Mouse (Mus musculus) liver, embryonic 18 days (tissue): ENCODE data around the gene Mob1a. TPM values are rescaled to one million over a fixed set of nuclear protein-coding genes. Genes with fewer than 3 reads are reported as not detected.

Experiments
- polyA plus RNA-seq: library from polyadenylated mRNA; depleted of rRNA; stranded (reverse); fragments of >200 nt; gene quantifications from 2 replicates; pipeline ENCODE4 v1.2.3, GENCODE M21; 2012; rRNA removed

Mob1a gene
- 19.4 and 21.9 TPM in 2 replicates for polyA plus RNA-seq

DNA sequence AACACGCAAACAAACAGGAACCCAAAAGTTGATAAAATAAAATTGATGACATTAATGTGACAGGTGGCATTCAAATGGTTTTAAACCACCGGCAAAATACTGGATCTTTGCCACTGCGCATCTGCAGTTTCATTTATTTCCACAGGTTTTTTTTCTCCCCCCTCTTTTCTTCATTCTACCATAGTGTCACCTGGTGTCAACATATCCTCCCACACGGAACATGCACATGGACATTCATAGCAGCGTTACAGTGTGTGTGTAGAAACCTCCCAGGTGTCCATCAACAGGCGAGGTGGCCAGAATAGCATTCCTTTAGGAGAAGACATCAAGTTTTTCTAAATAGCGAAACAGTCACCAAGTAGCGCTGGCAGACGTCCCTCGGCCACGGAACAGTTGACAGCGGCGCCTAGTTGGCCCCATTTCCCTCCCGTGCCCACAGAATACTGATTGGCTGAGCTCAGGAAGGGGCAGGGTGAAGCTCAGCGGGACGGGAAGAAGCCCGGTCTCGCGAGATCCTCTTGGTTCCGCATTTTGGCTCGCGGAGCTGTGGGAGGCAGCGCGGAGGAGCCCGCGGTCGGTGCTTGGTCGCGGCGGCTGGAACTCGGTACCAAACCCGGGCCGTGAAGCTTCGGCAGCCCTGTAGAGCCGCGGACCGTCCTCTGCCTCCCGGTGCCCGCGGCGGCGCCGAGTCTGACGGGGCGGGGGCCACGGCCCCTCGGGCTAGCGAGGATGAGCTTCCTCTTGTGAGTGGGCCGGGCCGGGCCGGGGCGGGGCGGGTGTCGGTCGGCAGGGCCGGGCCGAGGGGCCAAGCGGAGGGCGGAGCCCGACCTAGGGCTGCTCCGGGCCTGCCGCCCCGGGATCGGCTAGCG is at the start of gene Mob1a, which contains the start of gene Mthfd2:
TSS of gene Mob1a (plus strand) at position 492 of the 869 bp plus-strand sequence.
TSS of gene Mthfd2 (minus strand) at position 384 of the 869 bp plus-strand sequence.

DNA sequence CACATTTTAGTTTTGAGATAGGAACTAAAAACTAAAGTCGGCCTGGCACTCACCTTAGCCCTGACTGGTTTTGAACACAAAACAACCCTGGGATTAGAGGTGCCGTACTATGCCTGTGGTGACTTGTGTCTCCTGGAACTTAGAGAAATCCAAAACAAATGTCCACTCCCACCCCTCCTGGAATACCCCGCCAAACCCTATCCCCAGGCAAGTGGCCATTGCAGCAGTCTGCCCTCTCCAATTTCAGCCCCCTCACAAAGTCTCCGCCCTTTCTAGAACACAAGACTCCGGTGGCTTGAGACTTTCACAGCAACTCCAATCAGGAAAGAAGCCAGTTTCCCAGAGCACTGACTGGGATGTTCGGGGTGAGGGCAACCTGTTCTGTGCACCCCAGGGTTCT is 23.1 kb downstream of the Mob1a start, which contains the start of gene Bola3:
TSS of gene Bola3 (plus strand) at position 275 of the 400 bp plus-strand sequence.

Other genes with a start within 250 kb of the Mob1a start
- 14.5 and 15.4 TPM in 2 replicates for gene Pcgf1, start 248.1 kb upstream of the Mob1a start, polyA plus RNA-seq
- 0.29 and 0.47 TPM in 2 replicates for gene Lbx2, start 239.6 kb upstream of the Mob1a start, polyA plus RNA-seq
- 0.85 and 1.0 TPM in 2 replicates for gene Ccdc142, start 224.4 kb upstream of the Mob1a start, polyA plus RNA-seq
- gene Gm42688, start 224.4 kb upstream of the Mob1a start, polyA plus RNA-seq = 1.5 and 2.0 TPM in 2 replicates
- 49.4 and 73.2 TPM in 2 replicates for gene Mrpl53, start 217.0 kb upstream of the Mob1a start, polyA plus RNA-seq
- 32.2 and 36.3 TPM in 2 replicates for gene Mogs, start 210.5 kb upstream of the Mob1a start, polyA plus RNA-seq
- 24.7 and 26.2 TPM in 2 replicates for gene Wbp1, start 204.5 kb upstream of the Mob1a start, polyA plus RNA-seq
- gene Ino80b, start 200.6 kb upstream of the Mob1a start, polyA plus RNA-seq = 8.5 and 10.0 TPM in 2 replicates
- gene Rtkn, start 190.6 kb upstream of the Mob1a start, polyA plus RNA-seq = 19.0 and 22.3 TPM in 2 replicates
- 0.36 and 0.39 TPM in 2 replicates for gene Wdr54, start 169.6 kb upstream of the Mob1a start, polyA plus RNA-seq
- gene 1700003E16Rik, start 169.6 kb upstream of the Mob1a start, polyA plus RNA-seq = 0.02 and 0.04 TPM in 2 replicates
- gene Dctn1, start 160.1 kb upstream of the Mob1a start, polyA plus RNA-seq = 16.8 and 23.5 TPM in 2 replicates
- gene Slc4a5, start 106.2 kb upstream of the Mob1a start, polyA plus RNA-seq = 0.05 TPM in 2 replicates
- gene Mthfd2, start 108 bp upstream of the Mob1a start, polyA plus RNA-seq = 18.5 and 21.5 TPM in 2 replicates
- gene Bola3, start 23.1 kb downstream of the Mob1a start, polyA plus RNA-seq = 58.3 and 59.1 TPM in 2 replicates
- gene Tet3, start 133.1 kb downstream of the Mob1a start, polyA plus RNA-seq = 2.3 and 3.4 TPM in 2 replicates
- 19.6 and 21.8 TPM in 2 replicates for gene Dguok, start 181.0 kb downstream of the Mob1a start, polyA plus RNA-seq
- gene Actg2, start 210.2 kb downstream of the Mob1a start, polyA plus RNA-seq = 4.8 and 5.8 TPM in 2 replicates
- 6.4 and 7.2 TPM in 2 replicates for gene Stambp, start 246.7 kb downstream of the Mob1a start, polyA plus RNA-seq